Mouse (Mus musculus): ENCODE results near the gene Galk1.
"Not testable (repeated sequence)": the region's sequence is repeated elsewhere in the genome, so short reads cannot be mapped to it uniquely, and the experiment has no call there.

Gene Galk1

GRCm38 (mm10) chr11:116030898-116031845 lies 18.7 kb upstream of the Galk1 start:
- peak; percentile 62 for DNase-seq (ENCODE audit: low read depth)

GRCm38 (mm10) chr11:116030088-116030897 lies 17.8 kb upstream of the Galk1 start, which contains the start of gene Unk:
Gene Unk, plus strand, starts transcription at chr11:116030322.
- DNase-seq (ENCODE audit: low read depth): peak; percentile 99

GRCm38 (mm10) chr11:116029086-116029865 lies 16.8 kb upstream of the Galk1 start:
- no peak for DNase-seq (ENCODE audit: low read depth)

- DNase-seq (ENCODE audit: low read depth): no peak
Observed at GRCm38 (mm10) chr11:116028177-116028865, 15.8 kb upstream of the Galk1 start.

GRCm38 (mm10) chr11:116027756-116028155 lies 15.2 kb upstream of the Galk1 start, which contains the start of gene H3f3b:
Gene H3f3b, minus strand, starts transcription at chr11:116027962.
- no peak for DNase-seq (ENCODE audit: low read depth)

GRCm38 (mm10) chr11:116025056-116025845 lies 12.7 kb upstream of the Galk1 start:
- DNase-seq (ENCODE audit: low read depth): no peak

- DNase-seq (ENCODE audit: low read depth): peak; percentile 99
Observed at GRCm38 (mm10) chr11:116024356-116024808, 11.9 kb upstream of the Galk1 start.

- DNase-seq (ENCODE audit: low read depth): no peak
Observed at GRCm38 (mm10) chr11:116023771-116024355, 11.3 kb upstream of the Galk1 start.

- peak; percentile 44 for DNase-seq (ENCODE audit: low read depth)
Observed at GRCm38 (mm10) chr11:116023074-116023770, 10.7 kb upstream of the Galk1 start.

GRCm38 (mm10) chr11:116022256-116022780 lies 9.8 kb upstream of the Galk1 start:
- peak; percentile 58 for DNase-seq (ENCODE audit: low read depth)

GRCm38 (mm10) chr11:116021328-116022220 lies 9.1 kb upstream of the Galk1 start:
- peak; percentile 75 for DNase-seq (ENCODE audit: low read depth)

GRCm38 (mm10) chr11:116020519-116020922 lies 8.0 kb upstream of the Galk1 start:
- DNase-seq (ENCODE audit: low read depth): peak; percentile 80

- peak; percentile 61 for DNase-seq (ENCODE audit: low read depth)
Observed at GRCm38 (mm10) chr11:116019976-116020411, 7.5 kb upstream of the Galk1 start.

- peak; percentile 37 for DNase-seq (ENCODE audit: low read depth)
Observed at GRCm38 (mm10) chr11:116019360-116019791, 6.9 kb upstream of the Galk1 start.

- not testable (repeated sequence) for DNase-seq (ENCODE audit: low read depth)
Observed at GRCm38 (mm10) chr11:116018867-116019266, 6.3 kb upstream of the Galk1 start.

GRCm38 (mm10) chr11:116018106-116018505 lies 5.6 kb upstream of the Galk1 start:
- peak; percentile 56 for DNase-seq (ENCODE audit: low read depth)

- no peak for DNase-seq (ENCODE audit: low read depth)
Observed at GRCm38 (mm10) chr11:116014821-116015220, 2.3 kb upstream of the Galk1 start.
